Mouse (Mus musculus): Measurements from ENCODE around the gene Arid5a. TPM values are rescaled to one million over a fixed set of nuclear protein-coding genes. Genes with fewer than 3 reads are reported as not detected.

Arid5a gene
- polyA plus RNA-seq, 1 experiment, result 65.8 TPM

DNA sequence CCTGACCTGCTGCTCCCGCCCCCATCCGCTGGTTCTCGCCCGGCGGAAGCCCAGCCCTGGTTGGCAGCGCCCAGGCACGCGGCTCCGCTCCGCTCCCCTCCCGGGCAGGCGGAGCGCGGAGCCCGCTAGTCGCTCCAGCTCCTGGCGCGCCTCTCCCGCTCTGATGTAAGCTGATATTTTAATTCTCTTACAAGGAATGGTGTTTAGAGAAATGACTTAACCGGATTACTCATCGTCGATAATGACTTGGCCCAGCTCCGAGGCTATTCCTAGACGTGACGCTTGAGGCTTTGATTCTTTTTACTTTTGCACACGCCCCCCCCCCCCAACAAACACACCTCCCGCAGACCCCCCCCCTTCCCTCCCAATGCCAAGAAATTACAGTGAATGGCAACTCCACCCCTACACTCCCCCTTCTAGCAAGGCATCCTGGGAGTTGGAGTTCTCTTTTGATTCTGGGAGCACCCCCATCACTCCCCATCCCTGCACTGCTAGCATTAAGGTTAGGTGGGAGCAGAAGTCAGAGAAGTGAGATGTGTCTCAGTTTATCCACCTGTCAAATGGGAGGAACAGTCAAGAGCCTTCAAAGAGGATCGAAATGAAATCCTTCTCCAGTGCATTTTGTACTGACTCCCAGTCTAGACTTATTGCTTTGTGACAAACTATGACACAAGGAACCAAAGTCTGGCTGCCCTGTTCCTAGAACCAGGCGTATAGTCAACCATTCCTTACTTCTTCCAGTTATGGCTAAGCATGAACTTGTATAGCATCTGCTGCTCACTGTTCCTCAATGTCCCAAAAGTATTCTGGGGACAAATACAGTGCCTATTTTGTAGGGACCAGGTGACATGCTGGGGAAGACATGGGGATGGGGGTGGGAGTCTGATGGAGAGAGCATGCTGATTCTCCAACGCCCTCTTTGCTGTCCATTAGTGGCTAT lies 3.9 kb upstream of the Arid5a start:
- H3K36me3 ChIP-seq (ENCODE audit: control insufficient read depth, insufficient read depth), result no peaks in the 10 kb centered on the region
- peak overlapping the region; percentile 59 for H3K4me2 ChIP-seq (ENCODE audit: low read depth)
- H3K4me3 ChIP-seq, result no peak overlapping the region
- TF ChIP-seq E2F4 (IDR thresholded peaks at IDR 0.05; ENCODE audit: insufficient read depth) (peak; percentile 11), POLR2AphosphoS2 (IDR thresholded peaks at IDR 0.05; ENCODE audit: insufficient read length, low read depth) (peak; percentile 24), POLR2A (IDR thresholded peaks at IDR 0.05; ENCODE audit: insufficient read length, low read depth) (peak; percentile 21), SRF (IDR thresholded peaks at IDR 0.05; ENCODE audit: control insufficient read depth, insufficient read length, low read depth) (peak; percentile 13), MYOD1 (IDR thresholded peaks at IDR 0.05; ENCODE audit: control insufficient read depth in 1 of 3, insufficient read length in 2 of 3, low read depth in 2 of 3) (peak in 1 of 3 experiments; percentile 15), MYOG (IDR thresholded peaks at IDR 0.05; ENCODE audit: control insufficient read depth in 1 of 3, insufficient read depth in 1 of 3, insufficient read length in 2 of 3, low read depth in 2 of 3) (peak in 1 of 3 experiments; percentile 29), CEBPB (IDR thresholded peaks at IDR 0.05; ENCODE audit: insufficient read depth, poor library complexity, severe bottlenecking) (no peak), MAX (IDR thresholded peaks at IDR 0.05; ENCODE audit: low read depth) (no peak)
- H3K79me2 ChIP-seq (ENCODE audit: control insufficient read depth, insufficient read depth), result peaks cover 7% of the 10 kb centered on the region
- no peaks in the 10 kb centered on the region for H3K27me3 ChIP-seq (ENCODE audit: control insufficient read depth, insufficient read depth, insufficient read length)
- no peak overlapping the region for H3ac ChIP-seq (ENCODE audit: control insufficient read depth, insufficient read length)

DNA sequence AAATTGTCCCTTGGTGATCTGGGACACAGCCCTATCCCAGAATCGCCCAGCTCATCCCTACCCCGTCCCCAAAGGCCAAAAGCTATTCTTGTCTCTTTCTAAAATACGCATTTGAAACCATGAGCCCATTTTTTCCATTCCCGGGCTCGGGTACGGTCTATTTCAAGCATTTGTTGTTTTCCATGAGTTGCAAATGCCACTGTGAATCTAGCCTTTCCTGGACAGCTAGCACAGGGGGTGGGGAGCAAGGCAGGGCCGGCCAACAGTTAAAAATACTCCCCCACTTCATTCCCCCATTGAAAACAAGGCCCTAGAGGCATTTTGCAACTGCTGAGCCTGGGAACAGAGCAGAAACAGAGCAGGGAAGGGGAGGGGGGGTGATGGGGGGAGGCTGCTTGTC lies 2.8 kb upstream of the Arid5a start:
- no peak overlapping the region for H3K4me3 ChIP-seq
- H3K27me3 ChIP-seq (ENCODE audit: control insufficient read depth, insufficient read depth, insufficient read length), result no peaks in the 10 kb centered on the region
- H3ac ChIP-seq (ENCODE audit: control insufficient read depth, insufficient read length), result no peak overlapping the region
- H3K4me2 ChIP-seq (ENCODE audit: low read depth), result no peak overlapping the region
- peaks cover under 1% of the 10 kb centered on the region for H3K36me3 ChIP-seq (ENCODE audit: control insufficient read depth, insufficient read depth)
- peaks cover 18% of the 10 kb centered on the region for H3K79me2 ChIP-seq (ENCODE audit: control insufficient read depth, insufficient read depth)
- no peak for TF ChIP-seq USF1 (IDR thresholded peaks at IDR 0.05; ENCODE audit: low read depth)
- TF ChIP-seq E2F4 (IDR thresholded peaks at IDR 0.05; ENCODE audit: insufficient read depth), result no peak
- TF ChIP-seq POLR2AphosphoS2 (IDR thresholded peaks at IDR 0.05; ENCODE audit: insufficient read length, low read depth), result no peak
- no peak for TF ChIP-seq CEBPB (IDR thresholded peaks at IDR 0.05; ENCODE audit: insufficient read depth, poor library complexity, severe bottlenecking)
- no peak for TF ChIP-seq MYOG (IDR thresholded peaks at IDR 0.05; ENCODE audit: control insufficient read depth in 1 of 3, insufficient read depth in 1 of 3, insufficient read length in 2 of 3, low read depth in 2 of 3)
- TF ChIP-seq POLR2A (IDR thresholded peaks at IDR 0.05; ENCODE audit: insufficient read length, low read depth), result no peak
- no peak for TF ChIP-seq MAX (IDR thresholded peaks at IDR 0.05; ENCODE audit: low read depth)
- TF ChIP-seq TCF12 (IDR thresholded peaks at IDR 0.05; ENCODE audit: insufficient read depth, poor library complexity, severe bottlenecking), result no peak
- no peak for TF ChIP-seq SRF (IDR thresholded peaks at IDR 0.05; ENCODE audit: control insufficient read depth, insufficient read length, low read depth)
- TF ChIP-seq REST (IDR thresholded peaks at IDR 0.05; ENCODE audit: insufficient read depth, insufficient read length), result no peak
- TF ChIP-seq TCF3 (IDR thresholded peaks at IDR 0.05; ENCODE audit: insufficient read length, low read depth), result no peak
- no peak for TF ChIP-seq MYOD1 (IDR thresholded peaks at IDR 0.05; ENCODE audit: control insufficient read depth in 1 of 3, insufficient read length in 2 of 3, low read depth in 2 of 3)

DNA sequence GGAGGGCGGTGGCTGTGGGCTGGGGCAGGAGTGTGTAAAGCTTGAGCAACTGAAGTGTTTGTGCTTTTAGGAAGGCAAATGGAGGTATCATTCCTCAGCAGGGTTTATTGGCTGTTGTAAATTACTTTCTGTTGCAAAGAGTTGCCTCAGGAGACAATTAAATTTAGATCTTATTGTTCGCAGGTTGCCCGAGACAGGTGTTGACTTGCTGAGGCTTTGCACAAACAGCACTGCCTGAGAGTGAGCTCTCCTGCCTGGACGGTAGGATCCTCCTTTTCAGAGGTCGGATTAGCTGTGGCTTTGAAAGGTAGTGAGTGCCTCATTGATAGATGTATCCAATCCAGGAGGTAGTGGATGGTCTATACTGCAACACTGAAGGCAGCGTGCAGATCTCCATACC lies 1.4 kb upstream of the Arid5a start:
- H3K79me2 ChIP-seq (ENCODE audit: control insufficient read depth, insufficient read depth), result peaks cover 31% of the 10 kb centered on the region
- no peak overlapping the region for H3ac ChIP-seq (ENCODE audit: control insufficient read depth, insufficient read length)
- H3K27me3 ChIP-seq (ENCODE audit: control insufficient read depth, insufficient read depth, insufficient read length), result no peaks in the 10 kb centered on the region
- H3K4me3 ChIP-seq, result no peak overlapping the region
- H3K36me3 ChIP-seq (ENCODE audit: control insufficient read depth, insufficient read depth), result peaks cover 9% of the 10 kb centered on the region
- peak overlapping the region; percentile 69 for H3K4me2 ChIP-seq (ENCODE audit: low read depth)
- TF ChIP-seq POLR2A (IDR thresholded peaks at IDR 0.05; ENCODE audit: insufficient read length, low read depth) (no peak), USF1 (IDR thresholded peaks at IDR 0.05; ENCODE audit: low read depth) (no peak), REST (IDR thresholded peaks at IDR 0.05; ENCODE audit: insufficient read depth, insufficient read length) (no peak), TCF12 (IDR thresholded peaks at IDR 0.05; ENCODE audit: insufficient read depth, poor library complexity, severe bottlenecking) (no peak), CEBPB (IDR thresholded peaks at IDR 0.05; ENCODE audit: insufficient read depth, poor library complexity, severe bottlenecking) (no peak), POLR2AphosphoS2 (IDR thresholded peaks at IDR 0.05; ENCODE audit: insufficient read length, low read depth) (no peak), MAX (IDR thresholded peaks at IDR 0.05; ENCODE audit: low read depth) (no peak), SRF (IDR thresholded peaks at IDR 0.05; ENCODE audit: control insufficient read depth, insufficient read length, low read depth) (no peak), MYOD1 (IDR thresholded peaks at IDR 0.05; ENCODE audit: control insufficient read depth in 1 of 3, insufficient read length in 2 of 3, low read depth in 2 of 3) (no peak), MYOG (IDR thresholded peaks at IDR 0.05; ENCODE audit: control insufficient read depth in 1 of 3, insufficient read depth in 1 of 3, insufficient read length in 2 of 3, low read depth in 2 of 3) (no peak)

DNA sequence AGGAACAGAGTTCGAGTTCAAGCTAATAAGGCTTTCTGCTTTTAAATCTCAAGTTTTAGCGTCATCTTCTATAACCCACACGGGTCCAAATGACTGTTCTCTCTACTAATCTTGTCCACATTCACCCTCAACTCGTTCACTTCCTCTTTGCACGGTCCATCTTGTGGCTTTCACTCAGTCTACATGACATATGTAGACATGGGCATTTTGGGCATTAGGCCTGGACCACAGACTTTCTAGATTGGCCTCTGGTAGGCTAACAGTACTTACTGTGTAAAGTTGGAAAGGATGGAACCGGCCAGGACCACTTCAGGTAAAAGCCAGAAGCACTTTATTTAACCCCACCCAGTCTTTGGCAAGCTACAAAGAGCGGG lies 425 bp upstream of the Arid5a start:
- Histone ChIP-seq H3K4me3 (peak overlapping the region; percentile 87), H3ac (ENCODE audit: control insufficient read depth, insufficient read length) (peak overlapping the region; percentile 88), H3K36me3 (ENCODE audit: control insufficient read depth, insufficient read depth) (peaks cover 17% of the 10 kb centered on the region), H3K4me2 (ENCODE audit: low read depth) (peak overlapping the region; percentile 69), H3K79me2 (ENCODE audit: control insufficient read depth, insufficient read depth) (peaks cover 41% of the 10 kb centered on the region), H3K27me3 (ENCODE audit: control insufficient read depth, insufficient read depth, insufficient read length) (no peaks in the 10 kb centered on the region)
- TF ChIP-seq CEBPB (IDR thresholded peaks at IDR 0.05; ENCODE audit: insufficient read depth, poor library complexity, severe bottlenecking), result no peak
- no peak for TF ChIP-seq POLR2AphosphoS2 (IDR thresholded peaks at IDR 0.05; ENCODE audit: insufficient read length, low read depth)
- no peak for TF ChIP-seq USF1 (IDR thresholded peaks at IDR 0.05; ENCODE audit: low read depth)
- no peak for TF ChIP-seq TCF12 (IDR thresholded peaks at IDR 0.05; ENCODE audit: insufficient read depth, poor library complexity, severe bottlenecking)
- no peak for TF ChIP-seq MYOD1 (IDR thresholded peaks at IDR 0.05; ENCODE audit: control insufficient read depth in 1 of 3, insufficient read length in 2 of 3, low read depth in 2 of 3)
- no peak for TF ChIP-seq E2F4 (IDR thresholded peaks at IDR 0.05; ENCODE audit: insufficient read depth)
- TF ChIP-seq MAX (IDR thresholded peaks at IDR 0.05; ENCODE audit: low read depth), result no peak
- no peak for TF ChIP-seq POLR2A (IDR thresholded peaks at IDR 0.05; ENCODE audit: insufficient read length, low read depth)
- no peak for TF ChIP-seq TCF3 (IDR thresholded peaks at IDR 0.05; ENCODE audit: insufficient read length, low read depth)
- no peak for TF ChIP-seq SRF (IDR thresholded peaks at IDR 0.05; ENCODE audit: control insufficient read depth, insufficient read length, low read depth)
- no peak for TF ChIP-seq MYOG (IDR thresholded peaks at IDR 0.05; ENCODE audit: control insufficient read depth in 1 of 3, insufficient read depth in 1 of 3, insufficient read length in 2 of 3, low read depth in 2 of 3)
- TF ChIP-seq REST (IDR thresholded peaks at IDR 0.05; ENCODE audit: insufficient read depth, insufficient read length), result no peak

Measured in myocyte (in vitro differentiated cells).